Comparison of ENCODE assay signal across 13 mouse cellular contexts in genomic region chr14:122227454-122227951, GRCm38 (mm10). TPM values are rescaled to one million over a fixed set of nuclear protein-coding genes. Genes with fewer than 3 reads are reported as not detected.
DNase-seq lines count a peak whose midpoint lies in the region; ATAC-seq lines count a peak whose summit lies in the region.
"Had no signal": no experiment of that assay in that cellular context is flagged by ENCODE, and none has a peak within 500 bp of the region (broad histone marks: within the 10 kb centered on the region; RNA-seq: fewer than 3 reads in every experiment).

No protein-coding gene starts in this region.

- no peaks in the 10 kb centered on the region for H3K36me3 ChIP-seq in hindbrain, embryonic 10.5 days
- no peaks in the 10 kb centered on the region for H3K36me3 ChIP-seq in midbrain, embryonic 12.5 days
- H3K36me3 ChIP-seq: embryonic facial prominence, embryonic 12.5 days had no signal

- peak overlapping the region; percentile 31 for H3K4me3 ChIP-seq in hindbrain, embryonic 10.5 days
- H3K4me3 ChIP-seq in midbrain, embryonic 12.5 days = 0 out of 2 replicates have a peak overlapping the region, but pooled peaks have one; percentile 7
- H3K4me3 ChIP-seq: embryonic facial prominence, embryonic 12.5 days had no signal

- H3K9ac ChIP-seq in midbrain, embryonic 12.5 days (replicated peaks) = no peak overlapping the region
- H3K9ac ChIP-seq: embryonic facial prominence, embryonic 12.5 days; liver, postnatal 0 days had no signal

- peak overlapping the region; percentile 80 for H3K27ac ChIP-seq in hindbrain, embryonic 10.5 days
- H3K27ac ChIP-seq in midbrain, embryonic 12.5 days (replicated peaks) = peak overlapping the region; percentile 58; the same call in 1 of the 2 replicates
- H3K27ac ChIP-seq: embryonic facial prominence, embryonic 12.5 days had no signal

- peaks cover 56% of the 10 kb centered on the region for H3K27me3 ChIP-seq in hindbrain, embryonic 10.5 days (ENCODE audit: insufficient read depth, poor library complexity, severe bottlenecking)
- peaks cover 80% of the 10 kb centered on the region for H3K27me3 ChIP-seq in midbrain, embryonic 12.5 days

- peaks cover 71% of the 10 kb centered on the region for H3K4me1 ChIP-seq in hindbrain, embryonic 10.5 days (replicated peaks)
- H3K4me1 ChIP-seq in midbrain, embryonic 12.5 days = peaks cover 51% of the 10 kb centered on the region

- ATAC-seq in midbrain, embryonic 12.5 days (ENCODE audit: low FRiP score, low read depth) = no peak
- no peak for ATAC-seq in monocyte, adult 5-6 weeks (replicated peaks; ENCODE audit: insufficient number of reproducible peaks, low FRiP score, low TSS enrichment, poor library complexity, severe bottlenecking)
- ATAC-seq: liver, postnatal 0 days had no signal

- no peaks in the 10 kb centered on the region for H3K9me3 ChIP-seq in hindbrain, embryonic 10.5 days
- no peaks in the 10 kb centered on the region for H3K9me3 ChIP-seq in midbrain, embryonic 12.5 days
- H3K9me3 ChIP-seq: embryonic facial prominence, embryonic 12.5 days had no signal

- DNase-seq in Muller cell, postnatal 12 days (ENCODE audit: inconsistent ontology term) = peak; percentile 37
- DNase-seq in cerebellum, adult 9-11 months = peak; percentile 61
- DNase-seq in hindbrain, embryonic 10.5 days (ENCODE audit: low spot score) = peak; percentile 47
- no peak for DNase-seq in urinary bladder, postnatal 4 days (ENCODE audit: low spot score in 2 of 2)
- DNase-seq in thymus, postnatal 25 days = no peak
- no peak for DNase-seq in left cerebral cortex, postnatal 10 days (ENCODE audit: extremely low spot score in 1 of 2, low spot score in 2 of 2)
- DNase-seq: gastrocnemius, postnatal 25 days; heart, postnatal 10 days; kidney, adult 2 months; liver, postnatal 0 days had no signal

- intact Hi-C loops in left cerebral cortex, postnatal 10 days (cut with DNase I) = loop anchor here (5.0 to 10.0 kb wide), 5 partner anchors 235 to 1017 kb away; partner anchors contain the start of gene Zic2

- 10% methylated on average over 14 of the region's 14 CpGs for WGBS in hindbrain, embryonic 10.5 days
- WGBS in midbrain, embryonic 12.5 days = 7% methylated on average over 14 of the region's 14 CpGs

- peak overlapping the region; percentile 41 for H3K4me2 ChIP-seq in midbrain, embryonic 12.5 days (replicated peaks)
- H3K4me2 ChIP-seq: embryonic facial prominence, embryonic 12.5 days had no signal

RNA-seq across cellular contexts. Expression of gene Clybl, which starts 46.0 kb away (rescaled TPM):
- polyA plus RNA-seq in hindbrain, embryonic 10.5 days (2016; fragmentation: Nextera tagmentation; extraction: Ambion mirVana) = 28.6 and 31.3 TPM in 2 replicates
- polyA plus RNA-seq in midbrain, embryonic 12.5 days (2016; fragmentation: Nextera tagmentation; extraction: Ambion mirVana) = 19.4 and 34.6 TPM in 2 replicates
- total RNA-seq in monocyte, adult 5-6 weeks (2017) = 2.7 to 3.4 TPM (median 3.4 TPM) in 3 replicates
- 10 to 100 TPM; 19.4 to 20.9 TPM for total RNA-seq in left cerebral cortex, postnatal 10 days (2021)

Comparison
In these comparisons a context has a peak if more than half of its experiments do, and no peak if none do; other contexts are left out.
1. DNase-seq: peak in Muller cell, postnatal 12 days (single experiment), cerebellum, adult 9-11 months (single experiment) and hindbrain, embryonic 10.5 days (single experiment); none in urinary bladder, postnatal 4 days (0 of 2), thymus, postnatal 25 days (single experiment) and left cerebral cortex, postnatal 10 days (0 of 2).